22 mouse cellular contexts compared by ENCODE assay signal in the genomic region with DNA sequence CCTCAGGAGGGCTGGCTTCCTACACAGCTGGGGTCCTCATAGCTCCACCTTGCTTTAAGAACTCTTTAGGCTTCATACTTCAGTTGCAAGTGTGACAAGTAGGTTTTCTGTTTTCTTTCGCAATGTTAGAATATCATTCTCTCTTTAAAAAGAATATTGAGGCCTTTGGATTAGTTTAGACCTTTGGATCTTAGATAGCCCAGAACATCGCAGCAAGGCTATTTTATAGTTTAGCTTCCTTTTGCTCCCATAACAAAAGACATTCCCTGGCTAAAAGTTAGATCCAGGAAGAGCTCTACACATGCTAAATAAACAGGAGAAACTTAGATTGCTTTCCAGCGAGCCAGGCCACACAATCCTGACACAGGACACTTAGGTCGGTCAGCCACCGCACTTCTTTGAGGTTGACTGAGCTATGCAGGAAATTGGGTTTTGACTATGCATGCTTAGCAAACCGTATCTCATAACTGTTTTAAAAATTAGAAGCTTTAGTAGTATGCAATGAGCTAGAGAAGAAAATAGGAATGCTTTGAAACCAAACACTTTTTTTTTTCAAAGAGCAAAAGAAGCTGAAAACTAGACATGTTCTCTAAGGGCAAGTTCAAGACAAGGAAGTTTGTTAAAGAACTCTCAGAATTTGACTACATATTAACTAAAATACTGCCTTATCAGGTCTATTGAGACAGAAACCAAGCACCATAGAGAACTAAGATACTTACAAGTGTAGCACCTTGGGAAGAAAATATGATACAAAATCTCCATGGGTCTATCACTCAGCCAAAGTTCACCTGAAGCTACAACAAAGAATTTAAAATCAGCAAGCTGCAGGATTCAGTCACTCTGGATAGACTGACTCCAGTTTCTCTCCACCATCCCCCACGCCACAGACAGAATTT. TPM values are rescaled to one million over a fixed set of nuclear protein-coding genes. Genes with fewer than 3 reads are reported as not detected.
DNase-seq lines count a peak whose midpoint lies in the region; ATAC-seq and TF ChIP-seq lines count a peak whose summit lies in the region.
"Had no signal": no experiment of that assay in that cellular context is flagged by ENCODE, and none has a peak within 500 bp of the region (broad histone marks: within the 10 kb centered on the region; RNA-seq: fewer than 3 reads in every experiment).

A gene (minus strand): TSS at position 288 of the 896 bp plus-strand sequence.

- H3K4me1 ChIP-seq in kidney, postnatal 0 days (replicated peaks; ENCODE audit: insufficient read depth, low read length), result no peaks in the 10 kb centered on the region
- H3K4me1 ChIP-seq in intestine, embryonic 14.5 days (replicated peaks; ENCODE audit: control insufficient read depth, insufficient read depth, low read length), result no peaks in the 10 kb centered on the region
- no peaks in the 10 kb centered on the region for H3K4me1 ChIP-seq in small intestine, adult 2 months (ENCODE audit: control insufficient read depth, insufficient read depth, insufficient read length, low read length)
- H3K4me1 ChIP-seq: embryonic facial prominence, embryonic 12.5 days; forebrain, embryonic 12.5 days; heart, embryonic 15.5 days; hindbrain, embryonic 13.5 days had no signal

- no peak for DNase-seq in kidney, postnatal 0 days (ENCODE audit: low spot score)
- DNase-seq in kidney, postnatal 14 days, result no peak
- DNase-seq in gonadal fat pad, adult 2 months (ENCODE audit: low read depth), result no peak
- no peak for DNase-seq in intestine, embryonic 14.5 days (ENCODE audit: low spot score)
- no peak for DNase-seq in adipocyte (ENCODE audit: low spot score)
- DNase-seq: adrenal gland, adult 8-10 months; cerebellum, adult 11 months; cerebellum, adult 9-10 months; cerebellum, postnatal 25 days; gastrocnemius, postnatal 10 days; heart, adult 2 months; heart, postnatal 14 days had no signal

- H3K36me3 ChIP-seq in kidney, postnatal 0 days (ENCODE audit: insufficient read depth, low read length), result no peaks in the 10 kb centered on the region
- no peaks in the 10 kb centered on the region for H3K36me3 ChIP-seq in intestine, embryonic 14.5 days (ENCODE audit: control insufficient read depth, insufficient read depth, low read length)
- H3K36me3 ChIP-seq in small intestine, adult 2 months (ENCODE audit: control insufficient read depth, insufficient read depth, low read length), result 0 out of 2 replicates have a peak, but pooled peaks cover 1% of the 10 kb centered on the region
- H3K36me3 ChIP-seq: embryonic facial prominence, embryonic 12.5 days; forebrain, embryonic 12.5 days; heart, embryonic 15.5 days; hindbrain, embryonic 13.5 days had no signal

- H3K4me2 ChIP-seq in kidney, postnatal 0 days (ENCODE audit: low read length), result 0 out of 2 replicates have a peak within 1 kb of the TSS, but pooled peaks have one; percentile 7
- H3K4me2 ChIP-seq in intestine, embryonic 14.5 days (ENCODE audit: low read length), result no peak within 1 kb of the TSS
- H3K4me2 ChIP-seq: embryonic facial prominence, embryonic 12.5 days; forebrain, embryonic 12.5 days; heart, embryonic 11.5 days; heart, embryonic 15.5 days; hindbrain, embryonic 13.5 days had no signal

- WGBS in kidney, postnatal 0 days, result 55% methylated on average over 7 of the region's 7 CpGs
- 78% methylated on average over 7 of the region's 7 CpGs for WGBS in intestine, embryonic 14.5 days
- 32% methylated on average over 7 of the region's 7 CpGs for WGBS in small intestine, adult 2 months

- H3K27me3 ChIP-seq in kidney, postnatal 0 days (ENCODE audit: insufficient read depth, low read length), result no peaks in the 10 kb centered on the region
- no peaks in the 10 kb centered on the region for H3K27me3 ChIP-seq in intestine, embryonic 14.5 days (replicated peaks; ENCODE audit: control insufficient read depth, insufficient read depth, low read length)
- H3K27me3 ChIP-seq in small intestine, adult 2 months (ENCODE audit: control insufficient read depth, insufficient read depth, low read length), result no peaks in the 10 kb centered on the region
- H3K27me3 ChIP-seq: embryonic facial prominence, embryonic 12.5 days; forebrain, embryonic 12.5 days; heart, embryonic 15.5 days; hindbrain, embryonic 13.5 days had no signal

- no peak for ATAC-seq in kidney, postnatal 0 days (replicated peaks; ENCODE audit: low FRiP score, low read depth)
- ATAC-seq in intestine, embryonic 14.5 days (replicated peaks; ENCODE audit: low FRiP score, low TSS enrichment, low read depth), result no peak
- ATAC-seq: forebrain, embryonic 16.5 days had no signal

- H3K27ac ChIP-seq in kidney, postnatal 0 days, result peak within 1 kb of the TSS; percentile 13; the same call in 1 of the 2 replicates
- peak within 1 kb of the TSS; percentile 57 for H3K27ac ChIP-seq in intestine, embryonic 14.5 days (ENCODE audit: low read depth)
- peak within 1 kb of the TSS; percentile 73 for H3K27ac ChIP-seq in small intestine, adult 2 months (ENCODE audit: insufficient read depth, low read depth, low read length)
- H3K27ac ChIP-seq: embryonic facial prominence, embryonic 12.5 days; forebrain, embryonic 12.5 days; heart, adult 2 months; heart, embryonic 15.5 days; hindbrain, embryonic 13.5 days had no signal

- TF ChIP-seq CTCF in kidney, postnatal 0 days (IDR thresholded peaks at IDR 0.05; ENCODE audit: low read depth), result no peak
- no peak for TF ChIP-seq CTCF in small intestine, adult 2 months (IDR thresholded peaks at IDR 0.05; ENCODE audit: extremely low read depth, insufficient read length, insufficient replicate concordance, low read depth, low read length)

- no peak for TF ChIP-seq POLR2A in small intestine, adult 2 months (IDR thresholded peaks at IDR 0.05; ENCODE audit: low read depth, low read length)

- H3K4me3 ChIP-seq in kidney, postnatal 0 days (replicated peaks; ENCODE audit: low read depth, low read length), result no peak within 1 kb of the TSS
- no peak within 1 kb of the TSS for H3K4me3 ChIP-seq in intestine, embryonic 14.5 days (ENCODE audit: low read depth, low read length)
- no peak within 1 kb of the TSS for H3K4me3 ChIP-seq in small intestine, adult 2 months (ENCODE audit: low read depth, low read length)
- H3K4me3 ChIP-seq: embryonic facial prominence, embryonic 12.5 days; forebrain, embryonic 12.5 days; heart, adult 2 months; heart, embryonic 15.5 days; hindbrain, embryonic 13.5 days had no signal

- no peaks in the 10 kb centered on the region for H3K9me3 ChIP-seq in kidney, postnatal 0 days (replicated peaks; ENCODE audit: low read length)
- H3K9me3 ChIP-seq in intestine, embryonic 14.5 days (ENCODE audit: control insufficient read depth, low read length), result no peaks in the 10 kb centered on the region
- H3K9me3 ChIP-seq: embryonic facial prominence, embryonic 12.5 days; forebrain, embryonic 12.5 days; heart, embryonic 15.5 days; hindbrain, embryonic 13.5 days had no signal

- no peak within 1 kb of the TSS for H3K9ac ChIP-seq in kidney, postnatal 0 days (ENCODE audit: low read depth, low read length)
- no peak within 1 kb of the TSS for H3K9ac ChIP-seq in intestine, embryonic 14.5 days (ENCODE audit: low read length)
- H3K9ac ChIP-seq: embryonic facial prominence, embryonic 12.5 days; forebrain, embryonic 12.5 days; heart, embryonic 15.5 days; hindbrain, embryonic 13.5 days had no signal

RNA-seq across cellular contexts. Expression of the gene that starts here (rescaled TPM):
- 1.2 and 1.4 TPM in 2 replicates for polyA plus RNA-seq in kidney, postnatal 0 days (2015; fragmentation: Nextera tagmentation; extraction: Ambion mirVana)
- 17.4 and 25.3 TPM in 2 replicates for polyA plus RNA-seq in gonadal fat pad, adult 2 months (2012; rRNA removed)
- polyA plus RNA-seq in intestine, embryonic 14.5 days (2014; fragmentation: Nextera tagmentation; extraction: Ambion mirVana), result 0.55 and 0.87 TPM in 2 replicates
- 0.03 and 0.25 TPM in 2 replicates for polyA plus RNA-seq in small intestine, adult 2 months (2012; rRNA removed)
- polyA plus RNA-seq: brain, embryonic 14.5 days; cortical plate, adult 2 months; embryonic facial prominence, embryonic 12.5 days; forebrain, embryonic 12.5 days; forebrain, embryonic 16.5 days; frontal cortex, adult 2 months; heart, adult 2 months; heart, embryonic 11.5 days; heart, embryonic 15.5 days; hindbrain, embryonic 13.5 days had no signal

Comparison
In these comparisons a context has a peak if more than half of its experiments do, and no peak if none do; other contexts are left out.
1. H3K27ac ChIP-seq: peak in every context shown above with its lines; median percentile 73 in small intestine, adult 2 months; 57 in intestine, embryonic 14.5 days; 13 in kidney, postnatal 0 days.